Mouse (Mus musculus) ES-E14 (cell line): ENCODE measurements around the gene Pak1.

Experiments
- CHD2 ChIP-seq: IDR thresholded peaks from 2 replicates; pipeline ENCODE4 v1.6.1; 2014; ENCODE audit warnings: mild to moderate bottlenecking, low read depth, low read length, inconsistent platforms
- HCFC1 ChIP-seq: IDR thresholded peaks from 2 replicates; pipeline ENCODE4 v1.6.1; 2012; ENCODE audit warnings: low read length, inconsistent platforms, borderline replicate concordance; ENCODE audit not compliant: insufficient read depth
- MAFK ChIP-seq: IDR thresholded peaks from 2 replicates; pipeline ENCODE4 v1.6.1; 2014; ENCODE audit warnings: mild to moderate bottlenecking, low read depth, low read length, inconsistent platforms; ENCODE audit not compliant: insufficient read depth

GRCm38 (mm10) chr7:97780815-97781214, 7.5 kb upstream of the Pak1 start:
- no peak for TF ChIP-seq MAFK
- no peak for TF ChIP-seq HCFC1
- no peak for TF ChIP-seq CHD2
